Mouse (Mus musculus): ENCODE results near the gene Mbnl2. TPM values are rescaled to one million over a fixed set of nuclear protein-coding genes. Genes with fewer than 3 reads are reported as not detected.
"Not testable (repeated sequence)": the region's sequence is repeated elsewhere in the genome, so short reads cannot be mapped to it uniquely, and the experiment has no call there.

Mbnl2 gene
- polyA plus RNA-seq, 1 experiment from 2014 or later, result 35.1 TPM

DNA sequence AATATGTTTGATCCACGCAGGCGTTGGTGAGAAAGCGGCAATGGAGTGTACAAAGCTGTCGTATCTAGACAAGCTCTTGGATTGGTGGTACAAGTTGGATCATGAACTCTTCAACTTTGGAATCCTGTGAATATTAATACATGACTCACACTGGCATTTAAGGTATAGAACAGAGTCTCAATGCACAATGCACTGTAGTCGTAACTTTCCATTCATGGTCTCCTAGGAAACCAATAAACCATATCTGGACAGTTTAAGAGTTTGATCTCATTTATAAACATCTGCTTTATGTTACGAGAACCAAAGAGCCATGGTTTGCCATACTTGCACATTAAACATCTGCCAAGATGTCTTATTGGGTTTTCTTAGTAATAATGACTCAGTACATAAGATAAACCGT, 66.9 kb downstream of the Mbnl2 start:
- H3K9ac ChIP-seq, result no peak overlapping the region
- 87% methylated on average over 7 of the region's 7 CpGs for WGBS
- no peak for ATAC-seq (ENCODE audit: low FRiP score, low read depth)
- H3K4me1 ChIP-seq, result peaks cover 11% of the 10 kb centered on the region
- H3K27me3 ChIP-seq (replicated peaks), result no peaks in the 10 kb centered on the region
- no peaks in the 10 kb centered on the region for H3K36me3 ChIP-seq
- H3K4me2 ChIP-seq (replicated peaks), result no peak overlapping the region
- 0 out of 2 replicates have a peak, but pooled peaks cover 3% of the 10 kb centered on the region for H3K9me3 ChIP-seq
- no peak overlapping the region for H3K27ac ChIP-seq
- no peak overlapping the region for H3K4me3 ChIP-seq

DNA sequence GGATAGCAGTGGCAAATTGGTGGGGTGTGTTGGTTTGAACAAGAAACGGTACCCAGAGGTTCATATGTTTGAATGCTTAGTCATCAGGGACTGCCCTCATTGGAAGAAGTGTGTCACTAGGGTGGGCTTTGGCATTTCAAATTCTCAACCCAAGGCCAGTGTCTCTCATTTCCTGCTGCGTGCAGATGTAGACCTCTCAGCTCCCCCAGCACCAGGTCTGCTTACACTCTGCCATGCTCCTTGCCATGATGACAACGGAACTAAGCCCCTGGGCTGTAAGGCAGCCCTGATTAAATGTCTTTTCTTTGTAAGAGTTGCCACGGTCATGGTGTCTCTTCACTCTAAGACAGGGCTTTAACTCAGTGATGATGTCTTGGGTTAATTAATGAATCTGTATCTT, 69.2 kb downstream of the Mbnl2 start:
- H3K4me3 ChIP-seq, result no peak overlapping the region
- H3K36me3 ChIP-seq, result no peaks in the 10 kb centered on the region
- no peak overlapping the region for H3K4me2 ChIP-seq (replicated peaks)
- ATAC-seq (ENCODE audit: low FRiP score, low read depth), result no peak
- no peak overlapping the region for H3K9ac ChIP-seq
- WGBS, result 94% methylated on average over 4 of the region's 4 CpGs
- no peaks in the 10 kb centered on the region for H3K4me1 ChIP-seq
- no peaks in the 10 kb centered on the region for H3K27me3 ChIP-seq (replicated peaks)
- no peak overlapping the region for H3K27ac ChIP-seq
- 0 out of 2 replicates have a peak, but pooled peaks cover 3% of the 10 kb centered on the region for H3K9me3 ChIP-seq

DNA sequence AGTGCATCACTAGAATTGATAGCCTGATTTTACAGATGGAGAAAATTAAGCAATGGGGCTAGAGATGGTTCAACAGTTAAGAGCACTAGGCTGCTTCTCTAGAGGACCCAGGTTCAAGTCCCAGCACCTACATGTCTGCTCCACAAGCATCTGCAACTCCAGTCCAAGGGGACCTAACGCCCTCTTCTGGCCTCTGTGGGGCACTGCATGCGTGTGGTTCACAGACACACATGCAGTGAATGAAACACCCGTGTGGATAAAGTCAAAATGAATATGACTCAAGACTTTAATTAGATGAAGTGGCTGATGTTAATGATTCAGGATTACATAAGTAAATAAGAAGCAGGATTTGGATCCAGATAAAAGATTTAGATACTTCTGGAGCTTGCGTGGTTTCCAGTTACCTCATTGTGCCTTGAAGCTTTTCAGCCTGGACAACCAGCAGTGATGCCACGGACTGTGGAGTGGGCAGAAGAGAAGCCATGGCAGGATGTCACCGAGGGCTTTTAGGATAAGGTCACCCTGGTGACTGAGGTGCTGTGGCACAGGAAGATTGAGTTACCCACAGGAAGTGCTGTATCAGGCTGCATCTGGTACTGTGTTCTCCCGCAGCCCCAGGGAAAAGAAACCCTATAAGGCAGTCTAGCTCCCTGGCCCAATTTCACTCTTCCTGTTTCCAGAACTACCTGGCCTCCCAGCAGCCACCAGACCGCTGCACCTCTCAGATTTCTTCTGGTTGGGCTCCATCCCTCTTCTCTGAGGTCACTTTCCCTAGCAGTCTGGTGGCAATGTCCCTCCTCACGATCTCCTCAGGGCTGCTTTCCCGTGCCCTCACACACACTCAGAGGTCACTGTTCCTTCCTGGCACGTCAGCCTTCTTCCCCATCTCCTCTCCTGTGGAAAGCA, 72.2 kb downstream of the Mbnl2 start:
- H3K4me1 ChIP-seq, result no peaks in the 10 kb centered on the region
- H3K27ac ChIP-seq, result no peak overlapping the region
- WGBS, result 83% methylated on average over 11 of the region's 11 CpGs

DNA sequence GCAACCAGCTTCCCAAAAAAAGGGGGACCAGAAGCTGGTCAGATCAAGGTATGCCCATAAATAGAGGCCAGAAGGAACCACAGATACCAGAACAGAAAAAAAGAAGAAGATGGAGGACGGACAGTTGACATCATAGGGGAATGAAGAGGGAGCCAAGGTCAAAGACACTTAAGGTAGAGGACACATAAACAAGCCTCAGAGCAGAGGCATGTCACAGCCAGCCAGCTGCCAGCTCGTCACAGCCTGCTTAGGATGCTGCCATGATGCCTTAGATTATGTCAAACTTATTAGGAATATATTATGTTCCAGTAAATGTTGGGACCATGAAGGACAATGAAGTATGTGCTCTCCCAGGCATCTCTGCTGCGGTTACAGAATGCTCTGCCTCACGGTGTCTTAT, 73.9 kb downstream of the Mbnl2 start:
- H3K27me3 ChIP-seq (replicated peaks), result no peaks in the 10 kb centered on the region
- H3K4me2 ChIP-seq (replicated peaks), result no peak overlapping the region
- H3K27ac ChIP-seq, result no peak overlapping the region
- H3K36me3 ChIP-seq, result no peaks in the 10 kb centered on the region
- no peak overlapping the region for H3K4me3 ChIP-seq
- 92% methylated on average over 4 of the region's 4 CpGs for whole genome bisulfite sequencing
- ATAC-seq (ENCODE audit: low FRiP score, low read depth), result no peak
- 0 out of 2 replicates have a peak, but pooled peaks cover 3% of the 10 kb centered on the region for H3K9me3 ChIP-seq
- H3K9ac ChIP-seq, result no peak overlapping the region
- peaks cover 4% of the 10 kb centered on the region; the same call in 1 of the 2 replicates for H3K4me1 ChIP-seq

More for the DNA sequence above, 72.2 kb downstream of the Mbnl2 start:
- no peak overlapping the region for H3K9ac ChIP-seq
- no peaks in the 10 kb centered on the region for H3K27me3 ChIP-seq (replicated peaks)
- H3K9me3 ChIP-seq, result 0 out of 2 replicates have a peak, but pooled peaks cover 3% of the 10 kb centered on the region
- no peaks in the 10 kb centered on the region for H3K36me3 ChIP-seq
- H3K4me2 ChIP-seq (replicated peaks), result no peak overlapping the region
- no peak for ATAC-seq (ENCODE audit: low FRiP score, low read depth)
- no peak overlapping the region for H3K4me3 ChIP-seq

DNA sequence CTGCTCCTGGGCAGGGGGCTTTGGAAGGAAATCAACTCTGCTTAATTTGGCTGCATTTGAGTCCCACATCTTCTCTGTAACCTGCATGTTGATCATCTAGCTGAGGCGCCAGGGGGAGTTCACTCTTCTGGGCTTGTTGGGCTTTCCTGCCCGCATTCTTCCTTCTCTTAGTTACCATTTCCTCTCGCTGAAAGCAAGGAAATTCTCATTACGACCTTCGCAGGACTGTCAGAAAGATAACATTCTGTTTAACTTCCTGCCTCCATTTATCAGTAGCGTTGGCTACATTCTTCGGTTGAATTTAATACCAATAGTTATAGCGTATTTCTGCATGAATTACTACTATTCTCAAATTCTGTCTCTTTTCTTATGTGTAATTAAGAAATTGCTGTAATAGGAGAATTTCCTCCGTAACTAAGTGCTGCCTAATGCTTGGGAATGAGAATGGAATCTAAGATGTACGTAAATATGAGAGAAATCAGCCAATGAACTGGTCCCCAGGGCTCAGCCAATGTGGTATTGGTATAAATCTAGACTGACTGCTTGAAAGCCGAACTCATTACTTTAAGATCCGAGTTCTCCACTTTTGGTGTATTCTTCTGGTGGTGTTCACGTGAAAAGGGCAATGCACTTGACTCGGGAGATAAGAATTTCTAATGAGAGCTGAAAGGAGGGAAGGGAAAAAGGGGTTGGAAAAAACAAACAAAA, 76.8 kb downstream of the Mbnl2 start:
- Histone ChIP-seq H3K27ac (no peak overlapping the region), H3K4me2 (replicated peaks) (no peak overlapping the region), H3K27me3 (replicated peaks) (no peaks in the 10 kb centered on the region), H3K4me1 (peaks cover 12% of the 10 kb centered on the region), H3K36me3 (no peaks in the 10 kb centered on the region), H3K9me3 (no peaks in the 10 kb centered on the region), H3K9ac (no peak overlapping the region), H3K4me3 (no peak overlapping the region)
- no peak for ATAC-seq (ENCODE audit: low FRiP score, low read depth)
- 81% methylated on average over 14 of the region's 14 CpGs for WGBS

DNA sequence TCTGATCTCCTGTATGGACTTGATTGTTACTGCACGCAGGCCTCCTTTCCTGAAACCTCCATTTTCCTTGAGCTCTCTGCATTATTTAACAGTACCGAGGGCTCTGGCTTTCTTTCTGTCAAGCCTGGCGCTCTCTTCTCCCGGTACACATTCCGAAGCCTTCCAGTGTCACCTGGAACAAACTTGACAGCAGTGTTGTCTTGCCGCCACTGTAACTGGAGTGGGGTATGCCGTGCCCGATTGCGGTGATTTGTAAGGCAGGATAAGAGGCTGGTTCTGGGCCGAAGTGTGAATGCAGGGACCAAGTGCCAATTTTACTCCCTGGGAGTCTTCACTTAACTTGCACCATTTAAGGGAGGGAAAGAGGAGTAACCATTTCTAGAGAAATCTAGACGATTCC, 77.7 kb downstream of the Mbnl2 start:
- no peak for ATAC-seq (ENCODE audit: low FRiP score, low read depth)
- Histone ChIP-seq H3K9me3 (no peaks in the 10 kb centered on the region), H3K9ac (no peak overlapping the region), H3K4me1 (peaks cover 12% of the 10 kb centered on the region), H3K4me3 (no peak overlapping the region), H3K27me3 (replicated peaks) (no peaks in the 10 kb centered on the region), H3K4me2 (replicated peaks) (no peak overlapping the region), H3K27ac (no peak overlapping the region), H3K36me3 (no peaks in the 10 kb centered on the region)
- WGBS, result 82% methylated on average over 11 of the region's 11 CpGs

DNA sequence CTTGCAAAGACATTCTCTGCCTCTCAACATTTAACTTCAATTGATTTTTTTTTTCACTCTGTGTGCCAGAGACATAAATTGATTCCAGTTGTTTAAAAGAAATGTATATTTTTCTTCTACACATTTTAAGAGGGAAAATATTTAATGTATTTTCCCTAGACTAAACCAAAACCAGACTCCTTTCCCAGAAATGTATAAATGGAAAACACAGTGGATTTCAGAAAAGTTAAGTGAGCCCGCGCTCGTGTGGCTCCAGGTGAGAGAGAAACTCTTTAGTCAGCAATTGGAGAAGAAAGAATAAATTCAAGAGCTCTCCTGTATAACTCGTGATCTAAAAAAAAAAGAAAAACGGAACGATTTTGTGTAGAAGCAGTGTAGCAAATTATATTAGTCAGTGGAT, 79.1 kb downstream of the Mbnl2 start:
- H3K9ac ChIP-seq, result no peak overlapping the region
- H3K9me3 ChIP-seq, result no peaks in the 10 kb centered on the region
- ATAC-seq (ENCODE audit: low FRiP score, low read depth), result no peak
- H3K4me2 ChIP-seq (replicated peaks), result no peak overlapping the region
- H3K27me3 ChIP-seq (replicated peaks), result no peaks in the 10 kb centered on the region
- no peak overlapping the region for H3K27ac ChIP-seq
- peaks cover 12% of the 10 kb centered on the region for H3K4me1 ChIP-seq
- H3K36me3 ChIP-seq, result no peaks in the 10 kb centered on the region
- no peak overlapping the region for H3K4me3 ChIP-seq
- WGBS, result 79% methylated on average over 6 of the region's 6 CpGs

DNA sequence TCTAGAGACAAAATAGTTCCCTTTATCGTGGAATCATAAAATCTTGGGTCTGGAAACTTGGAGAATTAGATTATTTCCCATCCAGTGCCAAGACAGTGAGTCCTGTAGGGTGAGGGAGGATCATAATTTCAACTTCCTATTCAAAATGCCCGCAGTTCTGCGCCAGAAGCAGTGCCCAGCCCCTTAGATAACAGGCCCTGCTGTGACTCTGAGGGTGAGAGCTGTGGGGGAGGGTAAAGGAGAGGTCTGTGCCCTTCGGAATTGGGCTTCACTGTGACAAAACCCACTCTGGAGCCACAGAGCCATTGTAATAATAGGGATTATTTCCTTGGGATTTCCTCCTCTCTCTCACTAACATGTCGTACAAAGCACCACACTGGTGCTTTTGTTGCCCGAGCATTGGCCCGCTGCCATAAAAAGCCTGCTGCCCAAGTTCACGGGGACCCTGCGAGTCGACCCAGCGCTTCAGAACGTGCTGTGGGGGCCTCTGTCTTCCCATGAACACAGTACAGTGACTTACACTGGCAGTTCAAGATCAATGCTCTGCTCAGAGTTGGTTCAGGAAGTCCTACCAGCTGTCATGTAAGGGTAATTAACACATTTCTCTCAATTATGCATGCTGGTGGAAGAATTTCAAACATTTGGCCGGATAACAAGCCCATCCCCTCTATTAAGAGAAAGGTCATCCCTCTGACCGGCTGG, 79.7 kb downstream of the Mbnl2 start:
- no peaks in the 10 kb centered on the region for H3K27me3 ChIP-seq (replicated peaks)
- H3K4me2 ChIP-seq (replicated peaks), result peak overlapping the region; percentile 37
- WGBS, result 16% methylated on average over 14 of the region's 14 CpGs
- no peak overlapping the region for H3K9ac ChIP-seq
- peak; percentile 91 for ATAC-seq (ENCODE audit: low FRiP score, low read depth)
- no peak overlapping the region for H3K4me3 ChIP-seq
- no peaks in the 10 kb centered on the region for H3K9me3 ChIP-seq
- H3K4me1 ChIP-seq, result peaks cover 12% of the 10 kb centered on the region
- H3K36me3 ChIP-seq, result no peaks in the 10 kb centered on the region
- no peak overlapping the region for H3K27ac ChIP-seq

DNA sequence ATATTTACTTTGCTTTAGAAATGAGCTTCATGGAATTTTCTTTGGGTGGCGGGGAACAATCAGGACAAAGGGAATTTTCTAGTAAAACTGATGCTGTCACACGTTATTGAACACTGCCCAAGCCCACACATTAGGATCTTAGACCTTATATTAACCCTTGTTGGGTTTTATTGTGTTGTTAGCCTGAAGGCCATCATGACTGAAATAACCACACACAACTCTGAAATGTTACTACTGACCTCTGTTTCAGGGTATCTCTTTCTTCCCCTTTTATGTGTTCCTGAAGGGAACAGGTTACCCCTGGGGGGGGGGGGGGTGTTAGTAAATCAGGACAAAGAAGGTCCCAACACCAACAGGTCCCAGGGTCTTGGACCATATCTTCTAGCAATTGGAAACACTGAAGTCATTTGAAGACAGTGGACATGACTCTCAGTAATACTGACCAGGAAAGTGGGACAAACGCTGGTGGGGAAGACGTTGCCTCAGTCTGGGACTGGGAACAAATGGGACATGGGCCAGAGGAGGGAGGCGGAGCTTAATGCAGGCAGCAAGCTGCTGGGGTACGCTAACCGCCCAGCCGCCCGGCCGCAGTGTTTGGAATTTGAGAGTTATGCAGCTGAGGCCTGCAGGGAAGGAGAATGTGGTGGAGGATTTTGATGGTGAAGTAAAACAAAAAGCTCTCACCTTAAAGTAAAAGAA, 80.4 kb downstream of the Mbnl2 start:
- 0 out of 2 replicates have a peak, but pooled peaks have one; percentile 18 for ATAC-seq (ENCODE audit: low FRiP score, low read depth)
- H3K9me3 ChIP-seq, result no peaks in the 10 kb centered on the region
- H3K9ac ChIP-seq, result no peak overlapping the region
- 72% methylated on average over 10 of the region's 10 CpGs for WGBS
- no peaks in the 10 kb centered on the region for H3K27me3 ChIP-seq (replicated peaks)
- H3K4me2 ChIP-seq (replicated peaks), result peak overlapping the region; percentile 37; the same call in 1 of the 2 replicates
- peaks cover 12% of the 10 kb centered on the region for H3K4me1 ChIP-seq
- no peaks in the 10 kb centered on the region for H3K36me3 ChIP-seq
- no peak overlapping the region for H3K27ac ChIP-seq
- no peak overlapping the region for H3K4me3 ChIP-seq

DNA sequence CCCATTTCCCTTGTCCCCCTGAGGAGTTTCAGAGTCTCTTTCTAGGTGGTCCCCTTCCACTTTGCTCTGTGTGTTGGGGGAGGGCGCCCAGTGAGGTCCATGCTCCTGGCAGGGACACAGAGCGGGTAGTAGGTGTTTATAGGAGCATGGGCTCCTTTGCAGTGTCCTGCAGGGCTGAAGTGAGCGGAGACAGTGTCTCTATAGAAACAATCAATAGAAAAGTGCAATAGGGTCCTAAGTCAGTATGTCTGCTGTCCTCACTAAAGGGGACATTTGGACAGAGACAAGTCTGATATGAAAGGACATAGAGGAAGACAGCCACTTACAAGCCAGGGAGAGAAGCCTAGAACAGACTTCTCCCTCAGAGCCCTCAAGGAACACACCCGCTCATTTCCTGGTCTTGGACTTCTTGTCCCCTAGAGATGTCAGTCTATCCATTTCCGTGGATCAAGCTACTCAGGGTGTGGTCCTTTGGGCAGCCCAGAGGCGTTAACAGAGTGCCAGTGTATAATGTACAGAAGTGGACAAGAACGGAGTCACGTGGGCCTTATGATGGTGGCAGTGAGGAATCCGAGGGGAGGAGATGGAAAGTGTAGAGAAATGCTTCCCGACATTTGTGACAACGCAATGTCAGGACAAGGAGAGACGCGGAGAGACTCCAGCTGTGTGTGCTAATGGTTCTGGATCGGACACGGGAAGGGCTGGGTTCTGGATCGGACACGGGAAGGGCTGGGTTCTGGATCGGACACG, 82.0 kb downstream of the Mbnl2 start:
- Histone ChIP-seq H3K9ac (no peak overlapping the region), H3K27ac (no peak overlapping the region), H3K4me3 (no peak overlapping the region), H3K27me3 (replicated peaks) (no peaks in the 10 kb centered on the region), H3K4me1 (peaks cover 12% of the 10 kb centered on the region), H3K4me2 (replicated peaks) (no peak overlapping the region), H3K36me3 (no peaks in the 10 kb centered on the region), H3K9me3 (no peaks in the 10 kb centered on the region)
- no peak for ATAC-seq (ENCODE audit: low FRiP score, low read depth)
- 98% methylated on average over 19 of the region's 19 CpGs for WGBS

DNA sequence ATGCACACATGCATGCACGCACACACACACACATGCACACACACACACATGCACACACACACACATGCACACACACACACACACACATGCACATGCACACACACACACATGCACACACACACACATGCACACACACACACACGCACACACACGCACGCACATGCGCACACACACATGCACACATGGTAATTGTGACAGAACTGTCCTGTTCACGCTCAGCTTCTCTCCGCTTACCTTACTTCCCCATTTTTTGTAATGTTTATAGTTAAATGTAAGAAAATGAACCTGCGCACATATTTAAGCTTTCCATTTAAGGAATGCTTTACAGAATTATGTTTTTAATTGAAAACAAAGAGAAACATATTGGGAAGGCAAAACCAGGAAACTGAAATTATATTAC, 84.1 kb downstream of the Mbnl2 start:
- H3K4me2 ChIP-seq (replicated peaks); H3K27ac ChIP-seq; H3K9ac ChIP-seq; H3K4me1 ChIP-seq; ATAC-seq (ENCODE audit: low FRiP score, low read depth); H3K27me3 ChIP-seq (replicated peaks); H3K36me3 ChIP-seq; H3K4me3 ChIP-seq; H3K9me3 ChIP-seq: not testable (repeated sequence)
- 98% methylated on average over 8 of the region's 8 CpGs for WGBS
